Mouse (Mus musculus) small intestine, adult 2 months (tissue): ENCODE measurements around the gene Castor1.

Source experiments
- CTCF ChIP-seq: fragments of 200-500 bp; IDR thresholded peaks from 2 replicates; pipeline ENCODE4 v1.5.1; 2012; ENCODE audit warnings: low read depth, mild to moderate bottlenecking, control low read depth, inconsistent platforms, low read length, moderate library complexity, mixed read lengths; ENCODE audit not compliant: insufficient replicate concordance, insufficient read length; ENCODE audit errors: extremely low read depth
- POLR2A ChIP-seq: fragments of 200-500 bp; IDR thresholded peaks from 2 replicates; pipeline ENCODE4 v1.6.1; 2012; ENCODE audit warnings: low read depth, mild to moderate bottlenecking, control low read depth, inconsistent platforms, low read length, moderate library complexity

- TF ChIP-seq CTCF (no peak), POLR2A (no peak)
Measured at GRCm38 (mm10) chr11:4192757-4193156, 25.3 kb upstream of the Castor1 start.
